Mouse (Mus musculus): ENCODE measurements around the gene Dlg2.

GRCm38 (mm10) chr7:92275353-92275752 lies 1798.9 kb downstream of the Dlg2 start:
- TF ChIP-seq EP300 (IDR thresholded peaks at IDR 0.05; ENCODE audit: insufficient read depth, low read depth, low read length) (no peak), CTCF (IDR thresholded peaks at IDR 0.05; ENCODE audit: low read depth, low read length) (no peak)

Measured in ES-Bruce4 (cell line).